Mouse (Mus musculus): ENCODE results near the gene Gm10337. TPM values are rescaled to one million over a fixed set of nuclear protein-coding genes. Genes with fewer than 3 reads are reported as not detected.

The Gm10337 gene
- total and polyA plus RNA-seq, 3 experiments, result not detected

DNA sequence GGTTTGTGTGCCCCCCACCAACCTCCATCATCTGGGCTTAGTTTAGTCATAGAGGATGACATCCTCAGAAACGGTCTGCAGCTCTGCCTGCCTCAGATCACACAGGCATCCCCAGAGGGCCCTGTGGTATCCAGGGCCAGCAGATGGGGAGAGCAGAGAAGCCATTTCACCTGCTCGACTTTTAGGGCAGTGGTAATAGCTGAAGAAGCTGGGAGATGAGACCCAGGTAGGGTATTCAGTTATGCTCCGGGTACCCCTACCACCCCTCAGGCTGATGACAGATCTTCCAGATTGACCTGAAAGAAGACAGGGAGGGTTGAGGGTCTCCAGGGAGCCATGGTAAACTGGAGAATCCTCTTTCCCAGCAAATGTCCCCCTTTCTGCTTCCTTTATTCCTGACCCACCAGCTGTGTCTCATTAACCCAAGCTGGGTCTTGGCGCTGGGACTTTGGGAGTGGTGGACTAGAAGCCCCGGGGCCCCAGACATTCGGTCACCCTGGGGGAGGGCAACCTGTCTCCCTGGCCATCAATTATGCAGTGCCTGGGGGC is 7.8 kb downstream of the Gm10337 start:
- TF ChIP-seq MYB (IDR thresholded peaks at IDR 0.05; ENCODE audit: low read depth, low read length), result no peak
- TF ChIP-seq NELFE (IDR thresholded peaks at IDR 0.05; ENCODE audit: low read depth, low read length), result peak; percentile 21; the same call in 1 of the 2 replicates
- Histone ChIP-seq H3K4me1 (ENCODE audit: control insufficient read depth in 1 of 2, insufficient read depth in 2 of 2, low read length in 2 of 2) (peaks cover 0 to 20% of the 10 kb centered on the region in 2 experiments; a peak in 2 of 4 replicates), H3K4me3 (ENCODE audit: control insufficient read depth in 1 of 2, insufficient read depth in 1 of 2, low read depth in 2 of 2, low read length in 2 of 2) (no peak overlapping the region), H3K27me3 (ENCODE audit: control insufficient read depth in 1 of 2, insufficient read depth in 2 of 2, low read length in 2 of 2) (no peaks in the 10 kb centered on the region), H3K27ac (ENCODE audit: control insufficient read depth, low read depth, low read length) (no peak overlapping the region), H3K9ac (ENCODE audit: control insufficient read depth, low read depth, low read length, poor library complexity, severe bottlenecking) (no peak overlapping the region), H3K36me3 (ENCODE audit: control insufficient read depth in 1 of 2, insufficient read depth in 2 of 2, low read length in 2 of 2) (peaks cover 0 to 3% of the 10 kb centered on the region in 2 experiments; a peak in 2 of 4 replicates), H3K79me2 (ENCODE audit: control insufficient read depth, insufficient read depth, low read length, poor library complexity) (no peaks in the 10 kb centered on the region), H3K9me3 (replicated peaks; ENCODE audit: insufficient read depth, low read length) (no peaks in the 10 kb centered on the region)
- no peak for DNase-seq (ENCODE audit: low read depth, low spot score)

DNA sequence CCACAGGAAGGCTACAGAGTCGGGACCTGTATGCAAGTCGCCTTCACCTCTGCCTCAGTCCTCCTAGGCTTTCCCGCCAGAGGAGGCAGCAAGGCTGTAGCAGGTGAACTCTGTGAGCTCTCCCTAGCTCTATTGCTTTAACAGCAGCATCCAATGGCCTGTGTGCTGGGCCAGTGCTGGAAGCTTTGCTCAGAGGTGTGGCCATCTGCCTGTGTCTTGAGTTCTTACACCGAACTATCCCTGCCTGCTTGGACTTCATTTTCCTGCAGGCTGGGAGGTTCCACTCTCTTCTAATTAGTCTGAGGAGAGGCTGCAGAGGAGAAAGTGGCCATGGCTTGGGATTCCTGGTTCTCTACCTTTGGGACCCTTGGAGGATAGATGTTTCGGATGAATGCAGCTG is 8.5 kb downstream of the Gm10337 start:
- DNase-seq (ENCODE audit: low read depth, low spot score), result no peak
- Histone ChIP-seq H3K36me3 (ENCODE audit: control insufficient read depth in 1 of 2, insufficient read depth in 2 of 2, low read length in 2 of 2) (peaks cover 0 to 3% of the 10 kb centered on the region in 2 experiments; a peak in 2 of 4 replicates), H3K4me3 (ENCODE audit: control insufficient read depth in 1 of 2, insufficient read depth in 1 of 2, low read depth in 2 of 2, low read length in 2 of 2) (no peak overlapping the region), H3K9me3 (replicated peaks; ENCODE audit: insufficient read depth, low read length) (no peaks in the 10 kb centered on the region), H3K4me1 (ENCODE audit: control insufficient read depth in 1 of 2, insufficient read depth in 2 of 2, low read length in 2 of 2) (peaks cover 0 to 22% of the 10 kb centered on the region in 2 experiments; a peak in 2 of 4 replicates), H3K27me3 (ENCODE audit: control insufficient read depth in 1 of 2, insufficient read depth in 2 of 2, low read length in 2 of 2) (no peaks in the 10 kb centered on the region), H3K79me2 (ENCODE audit: control insufficient read depth, insufficient read depth, low read length, poor library complexity) (no peaks in the 10 kb centered on the region), H3K9ac (ENCODE audit: control insufficient read depth, low read depth, low read length, poor library complexity, severe bottlenecking) (no peak overlapping the region), H3K27ac (ENCODE audit: control insufficient read depth, low read depth, low read length) (no peak overlapping the region)
- TF ChIP-seq MAX (IDR thresholded peaks at IDR 0.05; ENCODE audit: low read length) (no peak), MXI1 (IDR thresholded peaks at IDR 0.05; ENCODE audit: low read depth, low read length) (no peak), CHD2 (IDR thresholded peaks at IDR 0.05; ENCODE audit: low read length) (no peak), CHD1 (IDR thresholded peaks at IDR 0.05; ENCODE audit: low read depth, low read length) (no peak), GABPA (IDR thresholded peaks at IDR 0.05; ENCODE audit: low read depth, low read length) (no peak), BHLHE40 (IDR thresholded peaks at IDR 0.05; ENCODE audit: borderline replicate concordance, low read depth, low read length) (no peak), CTCF (IDR thresholded peaks at IDR 0.05 in 2 of 3, conservative IDR thresholded peaks at IDR 0.05 in 1 of 3; ENCODE audit: control insufficient read depth in 1 of 3, insufficient read depth in 1 of 3, low read depth in 2 of 3, low read length in 3 of 3, poor library complexity in 1 of 3, severe bottlenecking in 1 of 3) (no peak), MAZ (IDR thresholded peaks at IDR 0.05; ENCODE audit: low read depth, low read length) (no peak), ZMIZ1 (IDR thresholded peaks at IDR 0.05; ENCODE audit: low read depth, low read length) (no peak)

GRCm38 (mm10) chr15:102512471-102512870 is 8.9 kb downstream of the Gm10337 start:
- Histone ChIP-seq H3K4me3 (ENCODE audit: control insufficient read depth in 1 of 2, insufficient read depth in 1 of 2, low read depth in 2 of 2, low read length in 2 of 2) (no peak overlapping the region), H3K79me2 (ENCODE audit: control insufficient read depth, insufficient read depth, low read length, poor library complexity) (no peaks in the 10 kb centered on the region), H3K36me3 (ENCODE audit: control insufficient read depth in 1 of 2, insufficient read depth in 2 of 2, low read length in 2 of 2) (peaks cover 0 to 3% of the 10 kb centered on the region in 2 experiments; a peak in 2 of 4 replicates), H3K9ac (ENCODE audit: control insufficient read depth, low read depth, low read length, poor library complexity, severe bottlenecking) (no peak overlapping the region), H3K9me3 (replicated peaks; ENCODE audit: insufficient read depth, low read length) (no peaks in the 10 kb centered on the region), H3K27me3 (ENCODE audit: control insufficient read depth in 1 of 2, insufficient read depth in 2 of 2, low read length in 2 of 2) (no peaks in the 10 kb centered on the region), H3K27ac (ENCODE audit: control insufficient read depth, low read depth, low read length) (no peak overlapping the region), H3K4me1 (ENCODE audit: control insufficient read depth in 1 of 2, insufficient read depth in 2 of 2, low read length in 2 of 2) (peaks cover 0 to 22% of the 10 kb centered on the region in 2 experiments; a peak in 2 of 4 replicates)
- DNase-seq (ENCODE audit: low read depth, low spot score), result no peak
- TF ChIP-seq JUND (IDR thresholded peaks at IDR 0.05; ENCODE audit: low read depth, low read length) (no peak), TBP (IDR thresholded peaks at IDR 0.05; ENCODE audit: low read depth, low read length) (no peak), ZC3H11A (IDR thresholded peaks at IDR 0.05; ENCODE audit: low read depth, low read length) (no peak), HCFC1 (IDR thresholded peaks at IDR 0.05; ENCODE audit: low read depth, low read length) (no peak), ELF1 (IDR thresholded peaks at IDR 0.05; ENCODE audit: low read depth, low read length) (no peak), USF2 (IDR thresholded peaks at IDR 0.05; ENCODE audit: borderline replicate concordance in 1 of 2, insufficient read depth in 1 of 2, low read depth in 1 of 2, low read length in 2 of 2) (no peak), UBTF (IDR thresholded peaks at IDR 0.05; ENCODE audit: borderline replicate concordance, insufficient read depth, low read depth, low read length) (no peak), EP300 (IDR thresholded peaks at IDR 0.05; ENCODE audit: low read depth in 1 of 2, low read length in 2 of 2) (no peak), ZMIZ1 (IDR thresholded peaks at IDR 0.05; ENCODE audit: low read depth, low read length) (no peak), MYC (IDR thresholded peaks at IDR 0.05; ENCODE audit: low read depth, low read length) (no peak), SMC3 (IDR thresholded peaks at IDR 0.05; ENCODE audit: low read depth, low read length) (no peak), ZNF384 (IDR thresholded peaks at IDR 0.05; ENCODE audit: low read depth, low read length) (no peak), TAL1 (IDR thresholded peaks at IDR 0.05; ENCODE audit: low read length) (no peak), NRF1 (IDR thresholded peaks at IDR 0.05; ENCODE audit: insufficient read depth, low read depth, low read length, poor library complexity, severe bottlenecking) (no peak), MXI1 (IDR thresholded peaks at IDR 0.05; ENCODE audit: low read depth, low read length) (no peak), MYB (IDR thresholded peaks at IDR 0.05; ENCODE audit: low read depth, low read length) (no peak)

All from MEL (cell line).